Mouse (Mus musculus) E14TG2a.4 (cell line): ENCODE measurements around the gene B3gntl1.

Source experiments
- CTCF ChIP-seq: conservative IDR thresholded peaks from 2 replicates; pipeline ENCODE4 v1.5.1; 2014; ENCODE audit warnings: low read length
- POU5F1 ChIP-seq: IDR thresholded peaks from 2 replicates; pipeline ENCODE4 v1.6.1; 2014; ENCODE audit warnings: low read length, borderline replicate concordance

- TF ChIP-seq CTCF (no peak), POU5F1 (no peak)
Measured at GRCm38 (mm10) chr11:121702895-121703618, 30.1 kb upstream of the B3gntl1 start.
